Mouse (Mus musculus) gastrocnemius, postnatal 36 days (tissue): Measurements from ENCODE around the gene Hdx. TPM values are rescaled to one million over a fixed set of nuclear protein-coding genes. Genes with fewer than 3 reads are reported as not detected.
A peak's percentile ranks its signal among the peaks of the same experiment; 100 is the strongest.

Experiments
- DNase-seq, 2 experiments: peaks; one replicate each; pipeline ENCODE4 v3.0.0; 2022
- intact Hi-C: fragments of 180-260 bp; cut with DNase I; formaldehyde crosslinking; loops from one replicate; pipeline ENCODE4 v1.15.1; 2025
- long read RNA-seq, 2 experiments: library from polyadenylated mRNA; stranded (forward); transcript quantifications; one replicate each; pipeline ENCODE4 v2.0.0; 2021
- total RNA-seq, 2 experiments: library from RNA; stranded (reverse); gene quantifications; 2 replicates each; pipeline ENCODE4 v1.2.3; 2021

Gene Hdx
- under 1 TPM; 0.05 to 0.15 TPM for total RNA-seq
- long read RNA-seq, experiment 1 = 0 reads
- long read RNA-seq, experiment 2 = 0 reads

GRCm38 (mm10) chrX:111696356-111697282 is at the start of gene Hdx:
Gene Hdx (minus strand): TSS chrX:111697079.
- intact Hi-C loops = no loop called here
- DNase-seq = peak; percentile 17 to 18

- intact Hi-C loops = no loop called here
- DNase-seq = no peak
Observed at GRCm38 (mm10) chrX:111685665-111686064, 11.2 kb downstream of the Hdx start.

- DNase-seq = no peak
- intact Hi-C loops = no loop called here
Observed at GRCm38 (mm10) chrX:111671685-111672084, 25.2 kb downstream of the Hdx start.

GRCm38 (mm10) chrX:111660381-111660780 is 36.5 kb downstream of the Hdx start:
- intact Hi-C loops = no loop called here
- no peak for DNase-seq

GRCm38 (mm10) chrX:111658671-111659070 is 38.2 kb downstream of the Hdx start:
- intact Hi-C loops = no loop called here
- DNase-seq = no peak

GRCm38 (mm10) chrX:111644945-111645344 is 51.9 kb downstream of the Hdx start:
- no peak for DNase-seq

GRCm38 (mm10) chrX:111640616-111641015 is 56.3 kb downstream of the Hdx start:
- DNase-seq = no peak
- intact Hi-C loops = no loop called here

More at GRCm38 (mm10) chrX:111644945-111645344, 51.9 kb downstream of the Hdx start:
- intact Hi-C loops = no loop called here

- intact Hi-C loops = no loop called here
- no peak for DNase-seq
Observed at GRCm38 (mm10) chrX:111597631-111598161, 99.2 kb downstream of the Hdx start.

- no peak for DNase-seq
- intact Hi-C loops = no loop called here
Observed at GRCm38 (mm10) chrX:111587616-111588015, 109.3 kb downstream of the Hdx start.

GRCm38 (mm10) chrX:111577044-111577443 is 119.8 kb downstream of the Hdx start:
- DNase-seq = no peak
- intact Hi-C loops = no loop called here

- intact Hi-C loops = no loop called here
- no peak for DNase-seq
Observed at GRCm38 (mm10) chrX:111537859-111538258, 159.0 kb downstream of the Hdx start, which contains the start of gene Rps6ka6. Gene Rps6ka6 (minus strand): TSS chrX:111537959.

Other genes starting within 250 kb of the Hdx start
- under 1 TPM; 0.15 to 0.69 TPM for gene Rps6ka6, start 159.1 kb downstream of the Hdx start, total RNA-seq
- not detected for gene Gm45194, start 194.3 kb upstream of the Hdx start, total RNA-seq